Mouse (Mus musculus) megakaryocyte, embryonic 14.5 days (primary cell): ENCODE data around the gene Efcab3.

Experiments
- FLI1 ChIP-seq: IDR thresholded peaks from 2 replicates; pipeline ENCODE4 v1.6.1; 2012; ENCODE audit warnings: low read length, inconsistent platforms, mixed read lengths
- GATA1 ChIP-seq: IDR thresholded peaks from 3 replicates; pipeline ENCODE4 v1.6.1; 2012; ENCODE audit warnings: mixed read lengths, low read length, inconsistent platforms, borderline replicate concordance

GRCm38 (mm10) chr11:105141115-105141514 lies 77.7 kb downstream of the Efcab3 start:
- TF ChIP-seq GATA1 (no peak), FLI1 (no peak)
